Mouse (Mus musculus): ENCODE data around the gene Nsmce1.

- no peak for TF ChIP-seq CTCF (IDR thresholded peaks at IDR 0.05; ENCODE audit: insufficient read depth, low read depth, low read length)
- TF ChIP-seq POLR2A (IDR thresholded peaks at IDR 0.05; ENCODE audit: insufficient read depth, low read depth, low read length): peak; percentile 82
These were observed at the start of gene Nsmce1 for GRCm38 (mm10) chr7:125490947-125491735.

Data from olfactory bulb, adult 2 months (tissue).